ENCODE assay signal across 8 mouse cellular contexts in the genomic region with DNA sequence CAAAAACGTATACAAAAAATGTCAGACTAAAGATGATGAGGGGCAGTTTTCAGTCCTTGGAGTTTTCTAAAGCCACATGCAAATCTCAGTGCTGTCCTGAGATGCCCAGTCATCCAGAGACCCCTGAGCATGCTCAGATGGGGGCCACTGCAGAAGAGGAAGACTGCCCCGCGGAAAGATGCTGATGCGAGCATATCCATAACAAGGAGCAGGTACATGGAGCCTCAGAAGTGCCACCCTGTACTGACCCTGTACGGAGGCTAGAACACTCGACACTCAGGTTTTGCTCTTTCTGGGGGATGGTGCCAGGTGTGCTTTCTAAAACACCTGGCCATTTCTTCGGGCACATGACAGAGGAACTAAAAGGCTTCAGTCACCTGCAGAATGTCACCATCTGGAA. TPM values are rescaled to one million over a fixed set of nuclear protein-coding genes. Genes with fewer than 3 reads are reported as not detected.
DNase-seq lines count a peak whose midpoint lies in the region; ATAC-seq lines count a peak whose summit lies in the region.
"Had no signal": no experiment of that assay in that cellular context is flagged by ENCODE, and none has a peak within 500 bp of the region (broad histone marks: within the 10 kb centered on the region; RNA-seq: fewer than 3 reads in every experiment).

No protein-coding gene starts in this region.

- H3K4me2 ChIP-seq in midbrain, embryonic 12.5 days (replicated peaks), result no peak overlapping the region
- H3K4me2 ChIP-seq in forebrain, embryonic 16.5 days (ENCODE audit: low read length), result no peak overlapping the region
- no peak overlapping the region for H3K4me2 ChIP-seq in intestine, embryonic 14.5 days (ENCODE audit: low read length)
- H3K4me2 ChIP-seq in stomach, embryonic 14.5 days (replicated peaks; ENCODE audit: low read depth, low read length), result no peak overlapping the region
- H3K4me2 ChIP-seq: liver, embryonic 13.5 days had no signal

- H3K4me1 ChIP-seq in midbrain, embryonic 12.5 days, result peaks cover 2% of the 10 kb centered on the region; the same call in 1 of the 2 replicates
- peaks cover 3% of the 10 kb centered on the region; the same call in 1 of the 2 replicates for H3K4me1 ChIP-seq in midbrain, embryonic 10.5 days
- H3K4me1 ChIP-seq in forebrain, embryonic 16.5 days (replicated peaks; ENCODE audit: control insufficient read depth, insufficient read depth, low read length), result peaks cover 2% of the 10 kb centered on the region; the same call in 1 of the 2 replicates
- no peaks in the 10 kb centered on the region for H3K4me1 ChIP-seq in intestine, embryonic 14.5 days (replicated peaks; ENCODE audit: control insufficient read depth, insufficient read depth, low read length)
- no peaks in the 10 kb centered on the region for H3K4me1 ChIP-seq in stomach, embryonic 14.5 days (ENCODE audit: control insufficient read depth, insufficient read depth, low read length)

- H3K4me3 ChIP-seq in midbrain, embryonic 12.5 days, result no peak overlapping the region
- H3K4me3 ChIP-seq in midbrain, embryonic 10.5 days, result no peak overlapping the region
- H3K4me3 ChIP-seq in forebrain, embryonic 16.5 days (replicated peaks; ENCODE audit: low read length), result no peak overlapping the region
- H3K4me3 ChIP-seq in intestine, embryonic 14.5 days (ENCODE audit: low read depth, low read length), result no peak overlapping the region
- no peak overlapping the region for H3K4me3 ChIP-seq in stomach, embryonic 14.5 days (ENCODE audit: low read depth, low read length)
- H3K4me3 ChIP-seq: liver, embryonic 13.5 days had no signal

- H3K27me3 ChIP-seq in midbrain, embryonic 12.5 days, result 0 out of 2 replicates have a peak, but pooled peaks cover 4% of the 10 kb centered on the region
- H3K27me3 ChIP-seq in midbrain, embryonic 10.5 days (ENCODE audit: low read depth, poor library complexity, severe bottlenecking), result 0 out of 2 replicates have a peak, but pooled peaks cover 4% of the 10 kb centered on the region
- H3K27me3 ChIP-seq in forebrain, embryonic 16.5 days (replicated peaks; ENCODE audit: control insufficient read depth, insufficient read depth, low read length), result no peaks in the 10 kb centered on the region
- H3K27me3 ChIP-seq in intestine, embryonic 14.5 days (replicated peaks; ENCODE audit: control insufficient read depth, insufficient read depth, low read length), result no peaks in the 10 kb centered on the region
- H3K27me3 ChIP-seq in stomach, embryonic 14.5 days (ENCODE audit: control insufficient read depth, insufficient read depth, low read length), result no peaks in the 10 kb centered on the region
- H3K27me3 ChIP-seq: liver, embryonic 13.5 days had no signal

- no peak for DNase-seq in midbrain, embryonic 10.5 days (ENCODE audit: low spot score)
- no peak for DNase-seq in intestine, embryonic 14.5 days (ENCODE audit: low spot score)
- DNase-seq in embryo, embryonic 10.5 days (ENCODE audit: low spot score), result no peak
- no peak for DNase-seq in natural killer cell, adult 2 months (ENCODE audit: low spot score in 2 of 2)

- peak; percentile 27 for ATAC-seq in midbrain, embryonic 12.5 days (ENCODE audit: low FRiP score, low read depth)
- peak; percentile 16 for ATAC-seq in forebrain, embryonic 16.5 days
- ATAC-seq in intestine, embryonic 14.5 days (replicated peaks; ENCODE audit: low FRiP score, low TSS enrichment, low read depth), result peak; percentile 29; the same call in 1 of the 2 replicates
- 0 out of 2 replicates have a peak, but pooled peaks have one; percentile 2 for ATAC-seq in stomach, embryonic 14.5 days (ENCODE audit: insufficient number of reproducible peaks, insufficient read depth, low FRiP score, low read depth)

- H3K27ac ChIP-seq in midbrain, embryonic 12.5 days (replicated peaks), result no peak overlapping the region
- H3K27ac ChIP-seq in midbrain, embryonic 10.5 days (replicated peaks), result no peak overlapping the region
- H3K27ac ChIP-seq in forebrain, embryonic 16.5 days (ENCODE audit: low read length), result no peak overlapping the region
- H3K27ac ChIP-seq in intestine, embryonic 14.5 days (ENCODE audit: low read depth), result no peak overlapping the region
- no peak overlapping the region for H3K27ac ChIP-seq in stomach, embryonic 14.5 days (ENCODE audit: low read length)
- H3K27ac ChIP-seq: liver, embryonic 13.5 days had no signal

- H3K36me3 ChIP-seq in midbrain, embryonic 12.5 days, result no peaks in the 10 kb centered on the region
- no peaks in the 10 kb centered on the region for H3K36me3 ChIP-seq in midbrain, embryonic 10.5 days
- no peaks in the 10 kb centered on the region for H3K36me3 ChIP-seq in forebrain, embryonic 16.5 days (ENCODE audit: control insufficient read depth, insufficient read depth)
- H3K36me3 ChIP-seq in intestine, embryonic 14.5 days (ENCODE audit: control insufficient read depth, insufficient read depth, low read length), result no peaks in the 10 kb centered on the region
- no peaks in the 10 kb centered on the region for H3K36me3 ChIP-seq in stomach, embryonic 14.5 days (ENCODE audit: control insufficient read depth, insufficient read depth, low read length)
- H3K36me3 ChIP-seq: liver, embryonic 13.5 days had no signal

- H3K9ac ChIP-seq in midbrain, embryonic 12.5 days (replicated peaks), result no peak overlapping the region
- H3K9ac ChIP-seq in forebrain, embryonic 16.5 days (replicated peaks; ENCODE audit: low read depth, low read length), result no peak overlapping the region
- no peak overlapping the region for H3K9ac ChIP-seq in intestine, embryonic 14.5 days (ENCODE audit: low read length)
- no peak overlapping the region for H3K9ac ChIP-seq in stomach, embryonic 14.5 days (replicated peaks; ENCODE audit: low read depth, low read length)
- H3K9ac ChIP-seq: liver, embryonic 13.5 days had no signal

- no peaks in the 10 kb centered on the region for H3K9me3 ChIP-seq in midbrain, embryonic 12.5 days
- H3K9me3 ChIP-seq in midbrain, embryonic 10.5 days (replicated peaks), result no peaks in the 10 kb centered on the region
- no peaks in the 10 kb centered on the region for H3K9me3 ChIP-seq in forebrain, embryonic 16.5 days (ENCODE audit: control insufficient read depth, low read length)
- H3K9me3 ChIP-seq in intestine, embryonic 14.5 days (ENCODE audit: control insufficient read depth, low read length), result no peaks in the 10 kb centered on the region
- no peaks in the 10 kb centered on the region for H3K9me3 ChIP-seq in stomach, embryonic 14.5 days (ENCODE audit: control insufficient read depth, low read depth, low read length)
- H3K9me3 ChIP-seq: liver, embryonic 13.5 days had no signal

- 59% methylated on average over 7 of the region's 7 CpGs for WGBS in midbrain, embryonic 12.5 days
- WGBS in midbrain, embryonic 10.5 days, result 60% methylated on average over 7 of the region's 7 CpGs
- 57% methylated on average over 7 of the region's 7 CpGs for WGBS in forebrain, embryonic 16.5 days
- WGBS in intestine, embryonic 14.5 days, result 61% methylated on average over 7 of the region's 7 CpGs
- WGBS in stomach, embryonic 14.5 days, result 50% methylated on average over 7 of the region's 7 CpGs

RNA-seq across cellular contexts. Expression of gene Dgcr6, which starts 0.3 kb away (rescaled TPM):
- polyA plus RNA-seq in midbrain, embryonic 12.5 days (2016; fragmentation: Nextera tagmentation; extraction: Ambion mirVana), result 144 TPM in 2 replicates
- polyA plus RNA-seq in midbrain, embryonic 10.5 days (2016; fragmentation: Nextera tagmentation; extraction: Ambion mirVana), result 158 and 162 TPM in 2 replicates
- polyA plus RNA-seq in forebrain, embryonic 16.5 days (2015; fragmentation: Nextera tagmentation; extraction: Ambion mirVana), result 145 and 156 TPM in 2 replicates
- polyA plus RNA-seq in intestine, embryonic 14.5 days (2014; fragmentation: Nextera tagmentation; extraction: Ambion mirVana), result 85.8 and 88.1 TPM in 2 replicates
- polyA plus RNA-seq in stomach, embryonic 14.5 days (2014; fragmentation: Nextera tagmentation; extraction: Ambion mirVana), result 81.1 and 94.1 TPM in 2 replicates

RNA-seq across cellular contexts. Expression of gene Prodh, which starts 37.7 kb away (rescaled TPM):
- 6.8 and 8.7 TPM in 2 replicates for polyA plus RNA-seq in midbrain, embryonic 12.5 days (2016; fragmentation: Nextera tagmentation; extraction: Ambion mirVana)
- polyA plus RNA-seq in midbrain, embryonic 10.5 days (2016; fragmentation: Nextera tagmentation; extraction: Ambion mirVana), result 13.0 and 15.1 TPM in 2 replicates
- polyA plus RNA-seq in forebrain, embryonic 16.5 days (2015; fragmentation: Nextera tagmentation; extraction: Ambion mirVana), result 4.1 and 4.2 TPM in 2 replicates
- 16.5 and 18.2 TPM in 2 replicates for polyA plus RNA-seq in intestine, embryonic 14.5 days (2014; fragmentation: Nextera tagmentation; extraction: Ambion mirVana)
- polyA plus RNA-seq in stomach, embryonic 14.5 days (2014; fragmentation: Nextera tagmentation; extraction: Ambion mirVana), result 12.3 and 15.2 TPM in 2 replicates
